Mouse (Mus musculus) cortical plate, adult 2 months (tissue): ENCODE data around the gene Palm.

Experiments used
- CTCF ChIP-seq: fragments of 200-500 bp; IDR thresholded peaks from 2 replicates; pipeline ENCODE4 v1.5.1; 2011; ENCODE audit warnings: mild to moderate bottlenecking, control low read depth, low read length; ENCODE audit not compliant: insufficient read depth; ENCODE audit errors: extremely low read depth
- POLR2A ChIP-seq: fragments of 200-500 bp; IDR thresholded peaks from 2 replicates; pipeline ENCODE4 v1.6.1; 2011; ENCODE audit warnings: mild to moderate bottlenecking, low read length, control low read depth; ENCODE audit not compliant: insufficient read depth; ENCODE audit errors: extremely low read depth

DNA sequence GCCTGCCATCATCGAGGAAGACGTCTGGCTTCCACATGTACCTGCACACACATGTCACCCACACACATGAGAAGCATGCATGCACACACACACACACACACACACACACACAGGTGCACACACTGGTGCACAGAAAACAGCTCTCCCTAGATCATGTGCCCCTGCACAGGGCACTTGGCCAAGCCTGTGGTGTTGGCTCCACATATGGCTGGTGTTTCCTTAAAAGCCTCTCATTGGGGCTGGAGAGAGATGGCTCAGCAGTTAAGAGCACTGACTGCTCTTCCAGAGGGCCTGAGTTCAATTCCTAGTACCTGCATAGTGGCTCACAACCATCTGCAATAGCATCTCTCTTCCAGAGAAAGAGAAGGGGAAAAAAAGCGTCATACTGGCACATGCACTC, 38.2 kb downstream of the Palm start:
- TF ChIP-seq CTCF (no peak), POLR2A (no peak)
